Mouse (Mus musculus) embryonic facial prominence, embryonic 15.5 days (tissue): Measurements from ENCODE around the gene Cd151. TPM values are rescaled to one million over a fixed set of nuclear protein-coding genes. Genes with fewer than 3 reads are reported as not detected.
A peak's percentile ranks its signal among the peaks of the same experiment; 100 is the strongest.

Source experiments
- ATAC-seq: fragments of 200-750 bp; cut with Nextera tagmentation; 2 replicates; pipeline ENCODE4 v1.8.0; 2017; ENCODE audit warnings: low read depth, moderate TSS enrichment; ENCODE audit not compliant: insufficient number of reproducible peaks, low FRiP score, low TSS enrichment
- H3K27ac ChIP-seq: fragments of 300-500 bp; sonication (generic); replicated peaks from 2 replicates; pipeline ENCODE4 v1.5.1; 2015; ENCODE audit warnings: mild to moderate bottlenecking, inconsistent platforms
- H3K27me3 ChIP-seq: fragments of 300-500 bp; sonication (generic); 2 replicates; pipeline ENCODE4 v1.6.1; 2015; ENCODE audit warnings: inconsistent platforms
- H3K36me3 ChIP-seq: fragments of 300-500 bp; sonication (generic); 2 replicates; pipeline ENCODE4 v1.6.1; 2015; ENCODE audit warnings: mild to moderate bottlenecking, inconsistent platforms
- H3K4me1 ChIP-seq: fragments of 300-500 bp; sonication (generic); 2 replicates; pipeline ENCODE4 v1.6.1; 2015; ENCODE audit warnings: inconsistent platforms
- H3K4me2 ChIP-seq: fragments of 300-500 bp; sonication (generic); replicated peaks from 2 replicates; pipeline ENCODE4 v1.6.1; 2015; ENCODE audit warnings: mild to moderate bottlenecking, inconsistent platforms
- H3K4me3 ChIP-seq: fragments of 300-500 bp; sonication (generic); replicated peaks from 2 replicates; pipeline ENCODE4 v1.5.1; 2015; ENCODE audit warnings: mild to moderate bottlenecking, inconsistent platforms
- H3K9ac ChIP-seq: fragments of 300-500 bp; sonication (generic); 2 replicates; pipeline ENCODE4 v1.6.1; 2015; ENCODE audit warnings: inconsistent platforms
- H3K9me3 ChIP-seq: fragments of 300-500 bp; sonication (generic); replicated peaks from 2 replicates; pipeline ENCODE4 v1.6.1; 2016; ENCODE audit warnings: inconsistent platforms
- WGBS: fragments of 180-500 bp; shearing (Covaris S2); methylation state at CpG from one replicate; pipeline ENCODE4 v1.1.7; 2015; 5-methylcytosine and 5-hydroxymethylcytosine counted together
- polyA plus RNA-seq: library from polyadenylated mRNA; unstranded; fragments of >200 nt; fragmentation: Nextera tagmentation; extraction: Ambion mirVana; gene quantifications from 2 replicates; pipeline ENCODE4 v1.2.1, GENCODE M21; 2015

The Cd151 gene
- polyA plus RNA-seq, 1 experiment from 2014 or later: 26.5 TPM

- Histone ChIP-seq H3K9ac (peak overlapping the region; percentile 52), H3K4me3 (peak overlapping the region; percentile 79), H3K27me3 (peaks cover 30% of the 10 kb centered on the region), H3K9me3 (no peaks in the 10 kb centered on the region), H3K27ac (peak overlapping the region; percentile 92), H3K36me3 (peaks cover 33% of the 10 kb centered on the region), H3K4me2 (peak overlapping the region; percentile 75), H3K4me1 (peaks cover 57% of the 10 kb centered on the region)
- 17% methylated on average over 5 of the region's 5 CpGs for WGBS
- ATAC-seq: no peak
These were observed 951 bp downstream of the Cd151 start for GRCm38 (mm10) chr7:141468164-141468521.

GRCm38 (mm10) chr7:141468522-141469211 is 1.5 kb downstream of the Cd151 start:
- Histone ChIP-seq H3K4me2 (peak overlapping the region; percentile 75), H3K4me1 (peaks cover 61% of the 10 kb centered on the region), H3K4me3 (peak overlapping the region; percentile 79), H3K9ac (peak overlapping the region; percentile 52), H3K27me3 (peaks cover 25% of the 10 kb centered on the region), H3K36me3 (peaks cover 33% of the 10 kb centered on the region), H3K9me3 (no peaks in the 10 kb centered on the region), H3K27ac (peak overlapping the region; percentile 92)
- peak; percentile 50 for ATAC-seq
- 4% methylated on average over 8 of the region's 8 CpGs for WGBS

- 0 out of 2 replicates have a peak overlapping the region, but pooled peaks have one; percentile 92 for H3K27ac ChIP-seq
- peaks cover 33% of the 10 kb centered on the region for H3K36me3 ChIP-seq
- peak overlapping the region; percentile 21 for H3K9ac ChIP-seq
- peaks cover 18% of the 10 kb centered on the region for H3K27me3 ChIP-seq
- no peak for ATAC-seq
- peaks cover 67% of the 10 kb centered on the region for H3K4me1 ChIP-seq
- H3K4me3 ChIP-seq: peak overlapping the region; percentile 79
- 83% methylated on average over 6 of the region's 6 CpGs for WGBS
- H3K4me2 ChIP-seq: peak overlapping the region; percentile 75
- no peaks in the 10 kb centered on the region for H3K9me3 ChIP-seq
These were observed 2.2 kb downstream of the Cd151 start for GRCm38 (mm10) chr7:141469352-141469751.

- Histone ChIP-seq H3K9ac (no peak overlapping the region), H3K9me3 (no peaks in the 10 kb centered on the region), H3K27me3 (peaks cover 11% of the 10 kb centered on the region; the same call in 1 of the 2 replicates), H3K4me2 (no peak overlapping the region), H3K27ac (0 out of 2 replicates have a peak overlapping the region, but pooled peaks have one; percentile 92), H3K4me3 (no peak overlapping the region), H3K4me1 (peaks cover 61% of the 10 kb centered on the region), H3K36me3 (peaks cover 33% of the 10 kb centered on the region)
- WGBS: 91% methylated on average over 18 of the region's 18 CpGs
- no peak for ATAC-seq
These were observed 2.9 kb downstream of the Cd151 start for GRCm38 (mm10) chr7:141469901-141470636.

- no peaks in the 10 kb centered on the region for H3K9me3 ChIP-seq
These were observed 3.4 kb downstream of the Cd151 start for GRCm38 (mm10) chr7:141470637-141470944.

GRCm38 (mm10) chr7:141471236-141471635 is 4.0 kb downstream of the Cd151 start:
- H3K4me3 ChIP-seq: no peak overlapping the region
- H3K27ac ChIP-seq: no peak overlapping the region
- no peaks in the 10 kb centered on the region for H3K9me3 ChIP-seq
- no peak overlapping the region for H3K4me2 ChIP-seq
- no peak overlapping the region for H3K9ac ChIP-seq
- peaks cover under 1% of the 10 kb centered on the region; the same call in 1 of the 2 replicates for H3K27me3 ChIP-seq
- WGBS: 65% methylated on average over 1 of the region's 1 CpGs
- no peak for ATAC-seq
- peaks cover 59% of the 10 kb centered on the region for H3K4me1 ChIP-seq
- peaks cover 33% of the 10 kb centered on the region for H3K36me3 ChIP-seq

More at GRCm38 (mm10) chr7:141470637-141470944, 3.4 kb downstream of the Cd151 start:
- Histone ChIP-seq H3K27me3 (peaks cover 7% of the 10 kb centered on the region; the same call in 1 of the 2 replicates), H3K4me1 (peaks cover 58% of the 10 kb centered on the region), H3K36me3 (peaks cover 33% of the 10 kb centered on the region), H3K4me2 (no peak overlapping the region), H3K4me3 (no peak overlapping the region), H3K27ac (no peak overlapping the region), H3K9ac (no peak overlapping the region)
- no peak for ATAC-seq
- WGBS: 94% methylated on average over 10 of the region's 10 CpGs

- Histone ChIP-seq H3K4me1 (peaks cover 61% of the 10 kb centered on the region), H3K36me3 (peaks cover 33% of the 10 kb centered on the region), H3K4me2 (no peak overlapping the region), H3K4me3 (no peak overlapping the region), H3K9me3 (no peaks in the 10 kb centered on the region), H3K27me3 (no peaks in the 10 kb centered on the region), H3K9ac (no peak overlapping the region), H3K27ac (no peak overlapping the region)
- 73% methylated on average over 6 of the region's 6 CpGs for WGBS
- ATAC-seq: no peak
These were observed 5.0 kb downstream of the Cd151 start for GRCm38 (mm10) chr7:141472226-141472625.

GRCm38 (mm10) chr7:141472763-141473162 is 5.6 kb downstream of the Cd151 start:
- Histone ChIP-seq H3K9me3 (no peaks in the 10 kb centered on the region), H3K27me3 (no peaks in the 10 kb centered on the region), H3K4me3 (no peak overlapping the region), H3K36me3 (peaks cover 33% of the 10 kb centered on the region), H3K4me1 (peaks cover 62% of the 10 kb centered on the region), H3K4me2 (no peak overlapping the region), H3K27ac (no peak overlapping the region), H3K9ac (no peak overlapping the region)
- WGBS: 81% methylated on average over 6 of the region's 6 CpGs
- ATAC-seq: no peak

- Histone ChIP-seq H3K9me3 (no peaks in the 10 kb centered on the region), H3K9ac (peak overlapping the region; percentile 71), H3K4me3 (peak overlapping the region; percentile 76), H3K36me3 (peaks cover 33% of the 10 kb centered on the region), H3K4me1 (peaks cover 56% of the 10 kb centered on the region), H3K27ac (no peak overlapping the region), H3K4me2 (peak overlapping the region; percentile 90), H3K27me3 (no peaks in the 10 kb centered on the region)
- no peak for ATAC-seq
- 6% methylated on average over 5 of the region's 5 CpGs for WGBS
These were observed 7.0 kb downstream of the Cd151 start for GRCm38 (mm10) chr7:141474160-141474559.

- H3K4me3 ChIP-seq: peak within 1 kb of the TSS; percentile 76
- H3K9me3 ChIP-seq: no peaks in the 10 kb centered on the region
- H3K27me3 ChIP-seq: no peaks in the 10 kb centered on the region
- peak within 1 kb of the TSS; percentile 71 for H3K9ac ChIP-seq
- WGBS: under 1% methylated on average over 82 of the region's 87 CpGs
- H3K27ac ChIP-seq: peak within 1 kb of the TSS; percentile 92
- ATAC-seq: peak; percentile 61
- H3K36me3 ChIP-seq: peaks cover 25% of the 10 kb centered on the region
- peak within 1 kb of the TSS; percentile 90 for H3K4me2 ChIP-seq
- peaks cover 45% of the 10 kb centered on the region for H3K4me1 ChIP-seq
These were observed 8.0 kb downstream of the Cd151 start, which contains the start of the genes Polr2l and Tspan4 for GRCm38 (mm10) chr7:141475011-141475804. TSS of gene Polr2l (minus strand) at chr7:141475132. TSS of gene Tspan4 (plus strand) at chr7:141475240.

- Histone ChIP-seq H3K36me3 (peaks cover 19% of the 10 kb centered on the region), H3K27me3 (peaks cover under 1% of the 10 kb centered on the region; the same call in 1 of the 2 replicates), H3K9ac (peak overlapping the region; percentile 71), H3K27ac (peak overlapping the region; percentile 92), H3K4me2 (peak overlapping the region; percentile 90), H3K9me3 (no peaks in the 10 kb centered on the region), H3K4me1 (peaks cover 46% of the 10 kb centered on the region), H3K4me3 (peak overlapping the region; percentile 76)
- ATAC-seq: no peak
- under 1% methylated on average over 12 of the region's 12 CpGs for WGBS
These were observed 8.6 kb downstream of the Cd151 start for GRCm38 (mm10) chr7:141475805-141476158.
